Mouse (Mus musculus) embryonic facial prominence, embryonic 12.5 days (tissue): Measurements from ENCODE around the gene Homez. TPM values are rescaled to one million over a fixed set of nuclear protein-coding genes. Genes with fewer than 3 reads are reported as not detected.

Experiments
- ATAC-seq: fragments of 200-750 bp; cut with Nextera tagmentation; 2 replicates; pipeline ENCODE4 v1.8.0; 2017; ENCODE audit not compliant: insufficient number of reproducible peaks, insufficient read depth, low FRiP score, low TSS enrichment
- H3K27ac ChIP-seq: fragments of 300-500 bp; sonication (generic); 2 replicates; pipeline ENCODE4 v1.5.1; 2016; ENCODE audit warnings: mild to moderate bottlenecking
- H3K27me3 ChIP-seq: fragments of 300-500 bp; sonication (generic); 2 replicates; pipeline ENCODE4 v1.6.1; 2016; ENCODE audit warnings: mild to moderate bottlenecking, moderate library complexity
- H3K36me3 ChIP-seq: fragments of 300-500 bp; sonication (generic); 2 replicates; pipeline ENCODE4 v1.6.1; 2016; ENCODE audit warnings: mild to moderate bottlenecking
- H3K4me1 ChIP-seq: fragments of 300-500 bp; sonication (generic); 2 replicates; pipeline ENCODE4 v1.6.1; 2016
- H3K4me2 ChIP-seq: fragments of 300-500 bp; sonication (generic); replicated peaks from 2 replicates; pipeline ENCODE4 v1.6.1; 2016; ENCODE audit warnings: mild to moderate bottlenecking, moderate library complexity
- H3K4me3 ChIP-seq: fragments of 300-500 bp; sonication (generic); 2 replicates; pipeline ENCODE4 v1.5.1; 2016; ENCODE audit warnings: mild to moderate bottlenecking
- H3K9ac ChIP-seq: fragments of 300-500 bp; sonication (generic); 2 replicates; pipeline ENCODE4 v1.6.1; 2016; ENCODE audit warnings: mild to moderate bottlenecking, moderate library complexity
- H3K9me3 ChIP-seq: fragments of 300-500 bp; sonication (generic); 2 replicates; pipeline ENCODE4 v1.6.1; 2016; ENCODE audit warnings: mild to moderate bottlenecking, moderate library complexity
- WGBS: fragments of 180-500 bp; shearing (Covaris S2); methylation state at CpG from one replicate; pipeline ENCODE4 v1.1.7; 2016; 5-methylcytosine and 5-hydroxymethylcytosine counted together
- polyA plus RNA-seq: library from polyadenylated mRNA; unstranded; fragments of >200 nt; fragmentation: Nextera tagmentation; extraction: Ambion mirVana; gene quantifications from 2 replicates; pipeline ENCODE4 v1.2.1, GENCODE M21; 2016

Homez gene
- polyA plus RNA-seq, 1 experiment from 2014 or later: 12.6 TPM

DNA sequence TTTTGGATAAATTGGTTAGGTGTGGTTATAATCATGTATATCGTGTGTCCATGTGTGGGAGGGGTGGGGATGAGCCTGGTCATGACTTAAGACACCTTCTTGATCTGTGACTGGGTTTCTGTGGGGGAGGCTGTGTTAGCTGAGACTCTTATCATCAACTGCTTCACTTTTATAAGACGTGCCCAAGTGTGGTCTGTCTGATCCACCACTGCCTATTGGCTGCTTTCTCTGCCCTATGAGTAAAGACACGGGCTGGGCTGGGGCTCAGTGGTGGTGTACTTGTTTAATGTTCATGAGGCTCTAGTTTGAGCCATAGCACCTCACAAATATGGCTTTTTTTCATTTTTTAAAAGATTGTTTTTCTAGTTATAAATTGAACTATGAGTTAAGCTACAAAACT, 55.0 kb downstream of the Homez start:
- no peak overlapping the region for H3K27ac ChIP-seq
- no peaks in the 10 kb centered on the region for H3K4me1 ChIP-seq
- no peak overlapping the region for H3K4me3 ChIP-seq
- H3K27me3 ChIP-seq: no peaks in the 10 kb centered on the region
- no peak overlapping the region for H3K9ac ChIP-seq
- no peak for ATAC-seq
- no peaks in the 10 kb centered on the region for H3K36me3 ChIP-seq
- WGBS: 71% methylated on average over 3 of the region's 3 CpGs
- H3K4me2 ChIP-seq: no peak overlapping the region
- H3K9me3 ChIP-seq: no peaks in the 10 kb centered on the region

DNA sequence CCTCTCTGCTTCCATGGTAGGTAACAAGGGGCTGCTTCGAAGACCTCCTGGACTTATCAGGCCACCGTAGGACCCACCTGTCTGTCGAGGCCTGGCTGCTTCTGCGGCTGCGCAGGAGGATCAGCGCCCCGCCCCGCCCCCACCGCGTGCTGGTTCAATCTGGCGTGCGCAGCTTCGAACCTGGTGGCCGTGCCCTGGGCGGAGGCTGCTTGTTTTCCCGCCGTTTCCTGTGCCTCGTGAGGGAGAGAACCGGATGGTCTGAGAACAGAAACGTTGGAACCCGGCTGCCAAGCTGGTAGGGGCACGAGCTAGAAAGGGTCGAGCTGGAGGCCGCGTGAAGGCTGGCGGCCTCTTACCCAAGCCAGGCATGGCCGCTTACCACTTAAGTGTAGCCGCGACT, 56.8 kb downstream of the Homez start, which contains the start of gene Rnf212b:
Gene Rnf212b, plus strand, starts transcription at position 151 of the 400 bp plus-strand sequence.
- 85% methylated on average over 29 of the region's 29 CpGs for WGBS
- Histone ChIP-seq H3K4me3 (no peak within 1 kb of the TSS), H3K4me2 (no peak within 1 kb of the TSS), H3K36me3 (no peaks in the 10 kb centered on the region), H3K4me1 (no peaks in the 10 kb centered on the region), H3K9ac (no peak within 1 kb of the TSS), H3K27me3 (no peaks in the 10 kb centered on the region), H3K9me3 (no peaks in the 10 kb centered on the region), H3K27ac (no peak within 1 kb of the TSS)
- no peak for ATAC-seq

DNA sequence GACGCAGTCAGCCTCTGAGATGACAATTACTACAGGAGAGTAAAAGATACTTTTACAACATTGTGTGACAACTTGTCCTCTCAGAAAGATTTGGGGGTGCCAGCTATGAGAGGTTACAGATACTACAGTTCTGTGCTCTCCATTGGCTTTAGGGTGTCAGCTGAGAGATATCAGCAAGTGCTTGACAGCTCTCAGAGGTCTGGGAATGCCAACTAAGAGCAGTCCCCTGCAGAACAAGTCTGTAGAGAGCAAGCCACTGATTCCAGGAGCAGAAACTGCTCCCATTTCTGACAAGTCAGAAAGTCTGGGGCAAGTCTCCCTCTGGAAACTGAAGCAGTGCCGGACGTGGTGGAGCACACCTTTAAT, 61.1 kb downstream of the Homez start:
- no peak for ATAC-seq
- Histone ChIP-seq H3K4me1 (no peaks in the 10 kb centered on the region), H3K27me3 (no peaks in the 10 kb centered on the region), H3K36me3 (no peaks in the 10 kb centered on the region), H3K27ac (no peak overlapping the region), H3K9ac (no peak overlapping the region), H3K9me3 (no peaks in the 10 kb centered on the region), H3K4me2 (no peak overlapping the region), H3K4me3 (no peak overlapping the region)
- WGBS: 79% methylated on average over 3 of the region's 3 CpGs

DNA sequence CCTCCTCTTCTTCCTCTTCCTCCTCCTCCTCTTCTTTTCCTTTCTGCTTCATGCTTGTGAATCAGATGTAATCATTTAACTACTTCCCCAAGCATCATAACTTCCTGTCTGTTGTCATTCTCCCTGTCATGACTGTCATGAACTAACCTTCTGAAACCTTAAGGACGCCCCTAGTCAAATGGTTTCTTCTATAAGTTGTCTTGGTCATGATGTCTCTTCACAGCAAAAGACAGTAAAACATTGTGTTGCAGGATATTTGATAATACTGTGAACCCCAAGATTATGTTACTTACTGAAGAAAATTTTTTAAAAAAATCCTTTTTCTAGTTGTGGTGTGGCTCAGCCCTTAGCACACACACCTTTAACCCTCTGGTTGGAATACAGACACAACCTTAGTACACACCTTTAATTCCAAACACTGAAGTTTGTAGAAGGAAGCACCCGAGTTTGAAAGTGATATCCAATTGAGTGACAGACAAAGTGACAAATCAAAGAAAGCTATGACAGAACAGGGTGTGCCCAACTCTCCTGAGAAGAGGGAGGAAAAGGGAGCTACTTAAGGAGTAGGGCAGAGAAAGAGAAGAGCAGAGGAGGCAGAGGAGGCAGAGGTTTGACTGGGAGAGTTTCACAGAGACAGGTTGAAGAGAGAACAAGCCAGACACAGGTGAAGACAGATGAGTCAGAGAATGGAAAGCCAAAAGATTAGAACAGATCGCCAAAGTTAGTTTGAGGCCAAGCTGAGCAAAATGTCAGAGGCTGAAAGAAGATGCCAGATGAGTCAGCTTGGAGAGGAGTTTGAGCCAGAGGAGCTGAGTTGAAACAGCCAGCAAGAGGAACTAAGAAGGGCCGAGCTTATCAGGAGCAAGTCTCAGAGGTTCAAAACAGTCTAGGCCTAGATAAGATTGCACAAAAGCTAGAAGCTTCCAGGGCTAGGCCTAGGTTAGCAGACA, 61.8 kb downstream of the Homez start:
- H3K9me3 ChIP-seq: no peaks in the 10 kb centered on the region
- no peak overlapping the region for H3K4me3 ChIP-seq
- no peak overlapping the region for H3K4me2 ChIP-seq
- H3K27ac ChIP-seq: no peak overlapping the region
- no peaks in the 10 kb centered on the region for H3K27me3 ChIP-seq
- WGBS: 75% methylated on average over 4 of the region's 4 CpGs
- no peak overlapping the region for H3K9ac ChIP-seq
- ATAC-seq: no peak
- H3K36me3 ChIP-seq: no peaks in the 10 kb centered on the region
- no peaks in the 10 kb centered on the region for H3K4me1 ChIP-seq

DNA sequence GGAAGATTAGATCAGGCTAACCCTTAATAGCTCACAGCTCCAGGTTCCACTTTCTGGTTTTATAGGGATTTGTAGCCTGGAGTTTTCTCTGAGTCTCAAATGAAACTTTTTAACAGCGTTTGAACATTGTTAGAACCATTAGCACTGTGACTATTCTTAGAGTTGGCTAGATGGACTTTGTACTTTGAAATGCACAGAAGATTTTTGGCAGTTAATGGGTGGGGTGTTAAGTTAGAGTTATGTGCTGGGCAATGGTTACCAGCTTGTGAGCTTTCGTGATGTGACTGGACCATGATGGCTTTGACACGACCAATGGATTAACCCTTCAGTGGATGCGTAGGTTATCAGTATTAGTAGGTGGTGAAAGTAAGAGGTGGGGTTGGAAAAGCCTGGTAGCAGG, 64.6 kb downstream of the Homez start:
- Histone ChIP-seq H3K9ac (no peak overlapping the region), H3K4me2 (no peak overlapping the region), H3K4me1 (no peaks in the 10 kb centered on the region), H3K9me3 (no peaks in the 10 kb centered on the region), H3K36me3 (no peaks in the 10 kb centered on the region), H3K27ac (no peak overlapping the region), H3K4me3 (no peak overlapping the region), H3K27me3 (no peaks in the 10 kb centered on the region)
- ATAC-seq: no peak
- WGBS: 83% methylated on average over 4 of the region's 4 CpGs

Other genes starting within 250 kb of the Homez start
- gene Psmb11, start 249.5 kb downstream of the Homez start, polyA plus RNA-seq: 0.05 and 0.10 TPM in 2 replicates
- gene Gm17606, start 230.0 kb downstream of the Homez start, polyA plus RNA-seq: 1.1 TPM in 1 of 2 replicates, not detected in the other
- 10.8 and 11.9 TPM in 2 replicates for gene Cdh24, start 229.6 kb downstream of the Homez start, polyA plus RNA-seq
- gene 1700123O20Rik, start 184.7 kb downstream of the Homez start, polyA plus RNA-seq: 94.4 and 106 TPM in 2 replicates
- 150 and 157 TPM in 2 replicates for gene Acin1, start 184.0 kb downstream of the Homez start, polyA plus RNA-seq
- 0.09 and 0.19 TPM in 2 replicates for gene Gm29776, start 172.1 kb downstream of the Homez start, polyA plus RNA-seq
- gene Cebpe, start 158.8 kb downstream of the Homez start, polyA plus RNA-seq: 0.42 TPM in 1 of 2 replicates, not detected in the other
- 3.3 and 4.4 TPM in 2 replicates for gene Slc7a8, start 89.0 kb downstream of the Homez start, polyA plus RNA-seq
- gene Rnf212b, start 56.8 kb downstream of the Homez start, polyA plus RNA-seq: not detected in 2 replicates
- gene Ppp1r3e, start 6.6 kb upstream of the Homez start, polyA plus RNA-seq: 0.56 and 1.3 TPM in 2 replicates
- gene Bcl2l2, start 12.4 kb upstream of the Homez start, polyA plus RNA-seq: 2.8 and 3.6 TPM in 2 replicates
- gene Gm20521, start 12.5 kb upstream of the Homez start, polyA plus RNA-seq: 0.24 TPM in 1 of 2 replicates, not detected in the other
- 199 and 201 TPM in 2 replicates for gene Pabpn1, start 21.5 kb upstream of the Homez start, polyA plus RNA-seq
- 114 and 122 TPM in 2 replicates for gene Slc22a17, start 42.2 kb upstream of the Homez start, polyA plus RNA-seq
- 49.0 and 49.3 TPM in 2 replicates for gene Efs, start 55.2 kb upstream of the Homez start, polyA plus RNA-seq
- 0.15 TPM in 1 of 2 replicates, not detected in the other for gene Il25, start 61.7 kb upstream of the Homez start, polyA plus RNA-seq
- 6.2 and 9.5 TPM in 2 replicates for gene Cmtm5, start 65.3 kb upstream of the Homez start, polyA plus RNA-seq
- gene Myh6, start 96.0 kb upstream of the Homez start, polyA plus RNA-seq: 2.2 and 3.2 TPM in 2 replicates
- gene Gm17428, start 106.0 kb upstream of the Homez start, polyA plus RNA-seq: not detected in 2 replicates
- 7.6 and 8.3 TPM in 2 replicates for gene Myh7, start 123.7 kb upstream of the Homez start, polyA plus RNA-seq
- gene Ngdn, start 144.5 kb upstream of the Homez start, polyA plus RNA-seq: 79.9 and 81.3 TPM in 2 replicates
- 7.9 TPM in 2 replicates for gene Zfhx2, start 221.4 kb upstream of the Homez start, polyA plus RNA-seq
- 22.2 and 24.2 TPM in 2 replicates for gene Thtpa, start 223.8 kb upstream of the Homez start, polyA plus RNA-seq
- gene Ap1g2, start 235.6 kb upstream of the Homez start, polyA plus RNA-seq: 14.8 and 17.2 TPM in 2 replicates
- 2.6 and 2.9 TPM in 2 replicates for gene Jph4, start 246.0 kb upstream of the Homez start, polyA plus RNA-seq